Mouse (Mus musculus) thymus, adult 2 months (tissue): Measurements from ENCODE around the gene Rere.

Source experiments
- CTCF ChIP-seq: fragments of 200-500 bp; IDR thresholded peaks from 2 replicates; pipeline ENCODE4 v1.5.1; 2012; ENCODE audit warnings: mild to moderate bottlenecking, control low read depth, low read length, moderate library complexity, borderline replicate concordance; ENCODE audit not compliant: control insufficient read depth, poor library complexity, insufficient read depth; ENCODE audit errors: extremely low read depth
- POLR2A ChIP-seq: fragments of 200-500 bp; IDR thresholded peaks from 2 replicates; pipeline ENCODE4 v1.6.1; 2012; ENCODE audit warnings: mild to moderate bottlenecking, low read length, control low read depth, moderate library complexity; ENCODE audit not compliant: control insufficient read depth, poor library complexity, insufficient read depth; ENCODE audit errors: extremely low read depth

GRCm38 (mm10) chr4:150355801-150356200 is 74.4 kb downstream of the Rere start:
- TF ChIP-seq CTCF, result no peak
- TF ChIP-seq POLR2A, result no peak
